ENCODE assay signal across 27 mouse cellular contexts in the genomic region with DNA sequence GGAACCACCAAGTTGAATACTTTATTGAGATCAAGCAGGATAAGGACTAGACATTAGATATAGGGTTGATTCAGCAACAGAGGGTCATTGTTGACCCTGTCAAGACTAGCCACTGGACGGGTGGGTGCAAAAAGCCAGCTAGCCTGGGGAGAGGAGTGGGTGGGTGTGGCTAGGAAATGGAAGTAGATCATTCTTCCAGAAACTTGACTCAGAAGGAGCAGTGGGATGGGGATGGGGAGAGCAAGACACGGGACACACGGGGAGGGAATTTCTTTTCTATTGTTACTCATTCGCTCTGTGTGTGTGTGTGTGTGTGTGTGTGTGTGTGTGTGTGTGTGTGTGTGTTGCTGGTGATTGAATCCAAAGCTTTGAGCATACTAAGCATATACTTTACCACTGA. TPM values are rescaled to one million over a fixed set of nuclear protein-coding genes. Genes with fewer than 3 reads are reported as not detected.
DNase-seq lines count a peak whose midpoint lies in the region; ATAC-seq and TF ChIP-seq lines count a peak whose summit lies in the region.
"Had no signal": no experiment of that assay in that cellular context is flagged by ENCODE, and none has a peak within 500 bp of the region (broad histone marks: within the 10 kb centered on the region; RNA-seq: fewer than 3 reads in every experiment).

No protein-coding gene starts in this region.

- no peaks in the 10 kb centered on the region for H3K36me3 ChIP-seq in kidney, adult 2 months (ENCODE audit: control insufficient read depth, insufficient read depth, low read length)
- H3K36me3 ChIP-seq in MEL (ENCODE audit: control insufficient read depth in 1 of 2, insufficient read depth in 2 of 2, low read length in 2 of 2), result peaks cover 13 to 35% of the 10 kb centered on the region in 2 experiments
- peaks cover 3% of the 10 kb centered on the region; the same call in 1 of the 2 replicates for H3K36me3 ChIP-seq in liver, postnatal 0 days (replicated peaks; ENCODE audit: insufficient read depth, low read length)
- H3K36me3 ChIP-seq: intestine, embryonic 15.5 days had no signal

- no peaks in the 10 kb centered on the region for H3K27me3 ChIP-seq in kidney, adult 2 months (replicated peaks; ENCODE audit: control insufficient read depth, insufficient read depth, low read length)
- no peaks in the 10 kb centered on the region for H3K27me3 ChIP-seq in MEL (ENCODE audit: control insufficient read depth in 1 of 2, insufficient read depth in 2 of 2, low read length in 2 of 2)
- H3K27me3 ChIP-seq in liver, postnatal 0 days (ENCODE audit: insufficient read depth, low read length), result no peaks in the 10 kb centered on the region
- H3K27me3 ChIP-seq: CH12.LX had no signal

- TF ChIP-seq POLR2A in kidney, adult 2 months (IDR thresholded peaks at IDR 0.05; ENCODE audit: low read depth, low read length), result no peak
- no peak for TF ChIP-seq POLR2A in MEL (IDR thresholded peaks at IDR 0.05; ENCODE audit: control insufficient read depth in 1 of 2, insufficient read depth in 1 of 2, low read depth in 1 of 2, low read length in 2 of 2, poor library complexity in 1 of 2)

- TF ChIP-seq EP300 in MEL (IDR thresholded peaks at IDR 0.05; ENCODE audit: low read depth in 1 of 2, low read length in 2 of 2), result no peak
- TF ChIP-seq EP300 in liver, postnatal 0 days (IDR thresholded peaks at IDR 0.05; ENCODE audit: low read depth), result no peak

- no peak overlapping the region for H3K4me3 ChIP-seq in kidney, adult 2 months (ENCODE audit: insufficient read depth, low read depth, low read length)
- H3K4me3 ChIP-seq in MEL (ENCODE audit: control insufficient read depth in 1 of 2, insufficient read depth in 1 of 2, low read depth in 2 of 2, low read length in 2 of 2), result peak overlapping the region; percentile 12 to 16; a peak in 3 of 4 replicates
- H3K4me3 ChIP-seq in brown adipose tissue, adult 24 weeks (ENCODE audit: insufficient read depth, low read depth, low read length), result no peak overlapping the region
- no peak overlapping the region for H3K4me3 ChIP-seq in liver, postnatal 0 days (ENCODE audit: low read depth, low read length)
- H3K4me3 ChIP-seq: embryonic facial prominence, embryonic 10.5 days; heart, embryonic 10.5 days; intestine, embryonic 15.5 days; left cerebral cortex, adult 2 months; midbrain, embryonic 12.5 days had no signal

- H3K9me3 ChIP-seq in MEL (replicated peaks; ENCODE audit: insufficient read depth, low read length), result no peaks in the 10 kb centered on the region
- H3K9me3 ChIP-seq in liver, postnatal 0 days (ENCODE audit: low read length), result no peaks in the 10 kb centered on the region
- H3K9me3 ChIP-seq: embryonic facial prominence, embryonic 10.5 days; heart, embryonic 10.5 days; intestine, embryonic 15.5 days; midbrain, embryonic 12.5 days had no signal

- H3K27ac ChIP-seq in kidney, adult 2 months (ENCODE audit: insufficient read depth, low read depth, low read length), result no peak overlapping the region
- H3K27ac ChIP-seq in MEL (ENCODE audit: control insufficient read depth, low read depth, low read length), result peak overlapping the region; percentile 94
- H3K27ac ChIP-seq in brown adipose tissue, adult 24 weeks (replicated peaks; ENCODE audit: low read depth, low read length), result peak overlapping the region; percentile 6; the same call in 1 of the 2 replicates
- H3K27ac ChIP-seq in liver, postnatal 0 days (ENCODE audit: low read depth), result peak overlapping the region; percentile 46
- H3K27ac ChIP-seq: embryonic facial prominence, embryonic 10.5 days; heart, embryonic 10.5 days; intestine, embryonic 15.5 days; midbrain, embryonic 12.5 days had no signal

- ATAC-seq in liver, postnatal 0 days, result no peak
- ATAC-seq: forebrain, embryonic 16.5 days; hindbrain, embryonic 16.5 days; intestine, embryonic 15.5 days had no signal

- H3K4me2 ChIP-seq in liver, postnatal 0 days (ENCODE audit: low read depth, low read length), result peak overlapping the region; percentile 38
- H3K4me2 ChIP-seq: intestine, embryonic 15.5 days; midbrain, embryonic 12.5 days had no signal

- peak overlapping the region; percentile 49 for H3K9ac ChIP-seq in MEL (ENCODE audit: control insufficient read depth, low read depth, low read length, poor library complexity, severe bottlenecking)
- H3K9ac ChIP-seq in liver, postnatal 0 days (replicated peaks), result 0 out of 2 replicates have a peak overlapping the region, but pooled peaks have one; percentile 18
- H3K9ac ChIP-seq: intestine, embryonic 15.5 days; midbrain, embryonic 12.5 days had no signal

- WGBS in kidney, adult 2 months, result 36% methylated on average over 4 of the region's 4 CpGs
- WGBS in liver, postnatal 0 days (ENCODE audit: insufficient replicate concordance), result 22% methylated on average over 4 of the region's 4 CpGs

- DNase-seq in kidney, adult 2 months, result peak; percentile 27
- DNase-seq in kidney, postnatal 25 days, result no peak
- no peak for DNase-seq in MEL (ENCODE audit: low read depth, low spot score)
- DNase-seq in liver, postnatal 0 days, result no peak
- DNase-seq in cerebellum, postnatal 4 days (ENCODE audit: low spot score in 2 of 2), result no peak
- DNase-seq in lung, adult 18-20 months, result no peak
- DNase-seq: adrenal gland, postnatal 25 days; B cell, adult 2 months; cerebellum, adult 11 months; cerebellum, adult 9-11 months; gastrocnemius, postnatal 36 days; lung, postnatal 10 days; spleen, adult 18-20 months had no signal

- H3K79me2 ChIP-seq in MEL (ENCODE audit: control insufficient read depth, insufficient read depth, low read length, poor library complexity), result peaks cover 73% of the 10 kb centered on the region

- no peak for TF ChIP-seq CTCF in kidney, adult 2 months (conservative IDR thresholded peaks at IDR 0.05; ENCODE audit: insufficient read depth, insufficient read length, low read depth, low read length)
- no peak for TF ChIP-seq CTCF in MEL (IDR thresholded peaks at IDR 0.05 in 2 of 3, conservative IDR thresholded peaks at IDR 0.05 in 1 of 3; ENCODE audit: control insufficient read depth in 1 of 3, insufficient read depth in 1 of 3, low read depth in 2 of 3, low read length in 3 of 3, poor library complexity in 1 of 3, severe bottlenecking in 1 of 3)
- no peak for TF ChIP-seq CTCF in liver, postnatal 0 days (IDR thresholded peaks at IDR 0.05; ENCODE audit: low read depth)

- peaks cover 9% of the 10 kb centered on the region for H3K4me1 ChIP-seq in kidney, adult 2 months (ENCODE audit: control insufficient read depth, insufficient read depth, low read length)
- peaks cover 21 to 41% of the 10 kb centered on the region in 2 experiments for H3K4me1 ChIP-seq in MEL (ENCODE audit: control insufficient read depth in 1 of 2, insufficient read depth in 2 of 2, low read length in 2 of 2)
- peaks cover 9% of the 10 kb centered on the region for H3K4me1 ChIP-seq in brown adipose tissue, adult 24 weeks (ENCODE audit: control insufficient read depth, insufficient read depth, insufficient read length, low read length)
- peaks cover 45% of the 10 kb centered on the region for H3K4me1 ChIP-seq in liver, postnatal 0 days (ENCODE audit: insufficient read depth)

- TF ChIP-seq RAD21 in MEL (IDR thresholded peaks at IDR 0.05; ENCODE audit: low read depth, low read length), result no peak

TF ChIP-seq in MEL, 35 proteins besides CTCF, POLR2A, EP300 and RAD21 (continues in another document):
- TF ChIP-seq MYC (IDR thresholded peaks at IDR 0.05; ENCODE audit: low read depth, low read length), result 0 out of 2 replicates have a peak, but pooled peaks have one; percentile 16
- TF ChIP-seq ETS1 (IDR thresholded peaks at IDR 0.05; ENCODE audit: low read depth, low read length), result no peak
- no peak for TF ChIP-seq KAT2A (conservative IDR thresholded peaks at IDR 0.05; ENCODE audit: low read depth, low read length)
- TF ChIP-seq CHD2 (IDR thresholded peaks at IDR 0.05; ENCODE audit: low read length), result no peak
- TF ChIP-seq MEF2A (IDR thresholded peaks at IDR 0.05; ENCODE audit: extremely low read depth, insufficient replicate concordance, low read depth, low read length, poor library complexity, severe bottlenecking), result no peak
- TF ChIP-seq ELF1 (IDR thresholded peaks at IDR 0.05; ENCODE audit: low read depth, low read length), result no peak
- TF ChIP-seq USF1 (IDR thresholded peaks at IDR 0.05; ENCODE audit: low read depth, low read length), result no peak
- TF ChIP-seq GATA1 (IDR thresholded peaks at IDR 0.05; ENCODE audit: low read depth, low read length), result no peak

RNA-seq across cellular contexts. Expression of a gene that starts 4.7 kb away (rescaled TPM):
- polyA plus RNA-seq in kidney, adult 2 months (2012; rRNA removed), result 50.6 and 54.8 TPM in 2 replicates
- 15.7 and 16.6 TPM in 2 replicates for total RNA-seq in MEL (2012; rRNA removed)
- polyA plus RNA-seq in MEL (2012; ENCODE audit: insufficient read depth in 1 of 2, insufficient read length in 2 of 2, low read depth in 1 of 2, low replicate concordance in 2 of 2, missing spikeins in 1 of 2), result 100 to 1,000 TPM in 1 of 2 experiments, not detected in 1; 120 TPM
- polyA plus RNA-seq in brown adipose tissue, adult 24 weeks (2012; ENCODE audit: insufficient read depth, insufficient read length, missing spikeins), result 13.4 and 14.4 TPM in 2 replicates
- 6.2 and 6.8 TPM in 2 replicates for polyA plus RNA-seq in liver, postnatal 0 days (2015; fragmentation: Nextera tagmentation; extraction: Ambion mirVana)

RNA-seq across cellular contexts. Expression of a gene that starts 26.6 kb away (rescaled TPM):
- polyA plus RNA-seq in kidney, adult 2 months (2012; rRNA removed), result 13.3 and 16.7 TPM in 2 replicates
- total RNA-seq in MEL (2012; rRNA removed), result 36.4 and 40.7 TPM in 2 replicates
- polyA plus RNA-seq in MEL (2012; ENCODE audit: insufficient read depth in 1 of 2, insufficient read length in 2 of 2, low read depth in 1 of 2, low replicate concordance in 2 of 2, missing spikeins in 1 of 2), result 100 to 1,000 TPM in 1 of 2 experiments, 10 to 100 TPM in 1; 87.1 to 670 TPM
- 18.5 and 22.9 TPM in 2 replicates for polyA plus RNA-seq in brown adipose tissue, adult 24 weeks (2012; ENCODE audit: insufficient read depth, insufficient read length, missing spikeins)
- polyA plus RNA-seq in liver, postnatal 0 days (2015; fragmentation: Nextera tagmentation; extraction: Ambion mirVana), result 41.1 and 42.2 TPM in 2 replicates

RNA-seq across cellular contexts. Expression of a gene that starts 27.4 kb away (rescaled TPM):
- 0.13 and 0.31 TPM in 2 replicates for polyA plus RNA-seq in kidney, adult 2 months (2012; rRNA removed)
- not detected in 2 replicates for total RNA-seq in MEL (2012; rRNA removed)
- polyA plus RNA-seq in MEL (2012; ENCODE audit: insufficient read depth in 1 of 2, insufficient read length in 2 of 2, low read depth in 1 of 2, low replicate concordance in 2 of 2, missing spikeins in 1 of 2), result under 1 TPM in 1 of 2 experiments, not detected in 1; 0.63 TPM
- not detected in 2 replicates for polyA plus RNA-seq in brown adipose tissue, adult 24 weeks (2012; ENCODE audit: insufficient read depth, insufficient read length, missing spikeins)
- polyA plus RNA-seq in liver, postnatal 0 days (2015; fragmentation: Nextera tagmentation; extraction: Ambion mirVana), result 0.17 TPM in 1 of 2 replicates, not detected in the other
- total RNA-seq: hematopoietic stem cell, adult 5-6 weeks; layer of hippocampus, postnatal 10 days; left cerebral cortex, adult 2 months; left cerebral cortex, postnatal 36 days; neutrophil, adult 5-6 weeks had no signal
- polyA plus RNA-seq: heart, embryonic 16.5 days had no signal

RNA-seq across cellular contexts. Expression of a gene that starts 43.9 kb away (rescaled TPM):
- polyA plus RNA-seq in kidney, adult 2 months (2012; rRNA removed), result 161 and 182 TPM in 2 replicates
- 43.0 and 51.1 TPM in 2 replicates for total RNA-seq in MEL (2012; rRNA removed)
- 10 to 100 TPM in 1 of 2 experiments, not detected in 1; 83.8 TPM for polyA plus RNA-seq in MEL (2012; ENCODE audit: insufficient read depth in 1 of 2, insufficient read length in 2 of 2, low read depth in 1 of 2, low replicate concordance in 2 of 2, missing spikeins in 1 of 2)
- polyA plus RNA-seq in brown adipose tissue, adult 24 weeks (2012; ENCODE audit: insufficient read depth, insufficient read length, missing spikeins), result 52.7 and 65.1 TPM in 2 replicates
- polyA plus RNA-seq in liver, postnatal 0 days (2015; fragmentation: Nextera tagmentation; extraction: Ambion mirVana), result 48.0 and 50.2 TPM in 2 replicates

Comparison
In these comparisons a context has a peak if more than half of its experiments do, and no peak if none do; other contexts are left out.
1. H3K4me3 ChIP-seq: peak in MEL (2 of 2); none in kidney, adult 2 months (single experiment), brown adipose tissue, adult 24 weeks (single experiment) and liver, postnatal 0 days (single experiment).